Mouse (Mus musculus) hindbrain, postnatal 0 days (tissue): ENCODE measurements around the gene Sacm1l. TPM values are rescaled to one million over a fixed set of nuclear protein-coding genes. Genes with fewer than 3 reads are reported as not detected.
A peak's percentile ranks its signal among the peaks of the same experiment; 100 is the strongest.

Experiments used
- ATAC-seq: fragments of 200-750 bp; cut with Nextera tagmentation; 2 replicates; pipeline ENCODE4 v1.8.0; 2017; ENCODE audit warnings: mild to moderate bottlenecking, moderate TSS enrichment, moderate library complexity
- DNase-seq: peaks from one replicate; pipeline ENCODE4 v3.0.0-alpha.2; 2015; ENCODE audit warnings: low spot score
- H3K27ac ChIP-seq: fragments of 300-500 bp; sonication (generic); 2 replicates; pipeline ENCODE4 v1.5.1; 2014; ENCODE audit warnings: mild to moderate bottlenecking
- H3K27me3 ChIP-seq: fragments of 300-500 bp; sonication (generic); 2 replicates; pipeline ENCODE4 v1.6.1; 2014; ENCODE audit warnings: low read length, mixed read lengths; ENCODE audit not compliant: insufficient read depth
- H3K36me3 ChIP-seq: fragments of 300-500 bp; sonication (generic); 2 replicates; pipeline ENCODE4 v1.6.1; 2014; ENCODE audit warnings: low read length, mixed read lengths; ENCODE audit not compliant: insufficient read depth
- H3K4me1 ChIP-seq: fragments of 300-500 bp; sonication (generic); 2 replicates; pipeline ENCODE4 v1.6.1; 2014; ENCODE audit warnings: antibody characterized with exemption, low read length, mixed read lengths; ENCODE audit not compliant: insufficient read depth
- H3K4me2 ChIP-seq: fragments of 300-500 bp; sonication (generic); 2 replicates; pipeline ENCODE4 v1.6.1; 2014; ENCODE audit warnings: low read depth, mild to moderate bottlenecking, low read length, moderate library complexity, mixed read lengths
- H3K4me3 ChIP-seq: fragments of 300-500 bp; sonication (generic); 2 replicates; pipeline ENCODE4 v1.5.1; 2014; ENCODE audit warnings: low read length
- H3K9ac ChIP-seq: fragments of 300-500 bp; sonication (generic); replicated peaks from 2 replicates; pipeline ENCODE4 v1.6.1; 2014; ENCODE audit warnings: mild to moderate bottlenecking, low read length, moderate library complexity, mixed read lengths
- H3K9me3 ChIP-seq: fragments of 300-500 bp; sonication (generic); 2 replicates; pipeline ENCODE4 v1.6.1; 2016; ENCODE audit warnings: low read length, mixed read lengths
- CTCF ChIP-seq: IDR thresholded peaks from 2 replicates; pipeline ENCODE4 v1.5.1; 2016; ENCODE audit warnings: antibody characterized with exemption, control low read depth, low read depth
- WGBS: fragments of 180-500 bp; shearing (Covaris S2); extraction: QIAGEN DNeasy Blood & Tissue Kit; methylation state at CpG from one replicate; pipeline ENCODE4 v1.1.7; 2014; 5-methylcytosine and 5-hydroxymethylcytosine counted together
- polyA plus RNA-seq: library from polyadenylated mRNA; unstranded; fragments of >200 nt; fragmentation: Nextera tagmentation; extraction: Ambion mirVana; gene quantifications from 2 replicates; pipeline ENCODE4 v1.2.1, GENCODE M21; 2015
- total RNA-seq: library from RNA; depleted of rRNA; stranded (reverse); fragments of >200 nt; gene quantifications from 2 replicates; pipeline ENCODE4 v1.2.3, GENCODE M21; 2014

Gene Sacm1l
- total and polyA plus RNA-seq, 2 experiments from 2014 or later, result 24.8 to 37.1 TPM

- Histone ChIP-seq H3K27ac (no peak overlapping the region), H3K36me3 (no peaks in the 10 kb centered on the region; the same call in 1 of the 2 replicates), H3K4me2 (no peak overlapping the region), H3K9me3 (no peaks in the 10 kb centered on the region), H3K27me3 (no peaks in the 10 kb centered on the region), H3K9ac (no peak overlapping the region), H3K4me1 (no peaks in the 10 kb centered on the region), H3K4me3 (no peak overlapping the region)
- DNase-seq (no peak), ATAC-seq (no peak)
- TF ChIP-seq CTCF, result peak; percentile 53
- WGBS, result 87% methylated on average over 2 of the region's 2 CpGs
These were observed 22.2 kb upstream of the Sacm1l start for GRCm38 (mm10) chr9:123507380-123507779.

GRCm38 (mm10) chr9:123508986-123509385 is 20.6 kb upstream of the Sacm1l start:
- no peaks in the 10 kb centered on the region; the same call in 1 of the 2 replicates for H3K36me3 ChIP-seq
- H3K27me3 ChIP-seq, result no peaks in the 10 kb centered on the region
- H3K9ac ChIP-seq, result no peak overlapping the region
- ATAC-seq (no peak), DNase-seq (no peak)
- 87% methylated on average over 2 of the region's 2 CpGs for WGBS
- no peak overlapping the region for H3K4me3 ChIP-seq
- H3K9me3 ChIP-seq, result no peaks in the 10 kb centered on the region
- H3K4me1 ChIP-seq, result no peaks in the 10 kb centered on the region
- no peak overlapping the region for H3K27ac ChIP-seq
- no peak overlapping the region for H3K4me2 ChIP-seq
- TF ChIP-seq CTCF, result no peak

DNA sequence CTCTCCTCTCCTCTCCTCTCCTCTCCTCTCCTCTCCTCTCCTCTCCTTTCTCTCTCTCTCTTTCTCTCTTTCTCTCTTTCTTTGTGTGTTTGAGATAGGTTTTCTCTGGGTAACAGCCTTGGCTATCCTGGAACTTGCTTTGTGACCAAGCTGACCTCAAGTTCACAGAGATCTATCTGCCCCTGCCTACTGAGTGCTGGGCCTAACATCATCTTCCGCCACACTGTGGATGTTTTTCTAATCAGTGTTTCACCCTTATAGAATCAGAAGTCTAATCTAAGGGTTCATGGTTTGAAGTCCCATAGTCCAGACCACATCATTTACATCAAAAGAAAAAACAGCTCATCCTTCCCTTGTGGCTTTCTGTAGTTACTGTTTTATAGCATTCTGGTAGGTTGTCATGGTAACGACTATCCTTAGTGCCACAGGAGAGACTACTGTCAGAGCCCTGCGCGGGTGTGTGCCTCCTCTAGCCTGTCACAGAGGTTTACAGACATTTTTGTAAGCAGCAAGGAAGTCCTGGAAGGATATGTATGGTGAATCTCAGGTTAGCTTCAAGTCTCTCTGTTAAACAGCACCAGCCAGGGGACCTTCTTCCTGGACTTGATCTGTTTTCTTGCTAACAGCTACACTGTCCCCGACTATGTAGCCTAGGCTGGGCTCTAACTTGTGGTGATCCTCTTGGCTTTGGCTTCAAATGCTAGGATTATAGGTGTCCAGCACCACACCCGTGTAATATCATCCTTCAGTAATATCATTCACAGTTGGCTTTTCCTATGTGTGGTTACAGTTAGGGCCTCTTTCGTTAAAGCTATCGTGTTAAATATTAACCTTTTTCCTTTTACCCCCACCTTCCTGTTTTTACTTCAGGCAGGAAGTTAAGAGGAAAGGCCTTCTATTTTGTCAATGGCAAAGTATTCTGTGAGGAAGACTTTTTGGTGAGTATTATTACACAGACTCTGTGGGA is 19.6 kb upstream of the Sacm1l start:
- DNase-seq (peak; percentile 43), ATAC-seq (peak; percentile 75)
- no peak overlapping the region for H3K4me2 ChIP-seq
- no peaks in the 10 kb centered on the region for H3K27me3 ChIP-seq
- no peak for TF ChIP-seq CTCF
- H3K9ac ChIP-seq, result no peak overlapping the region
- WGBS, result 70% methylated on average over 8 of the region's 8 CpGs
- no peaks in the 10 kb centered on the region for H3K9me3 ChIP-seq
- H3K27ac ChIP-seq, result 0 out of 2 replicates have a peak overlapping the region, but pooled peaks have one; percentile 17
- no peaks in the 10 kb centered on the region for H3K4me1 ChIP-seq
- H3K36me3 ChIP-seq, result no peaks in the 10 kb centered on the region; the same call in 1 of the 2 replicates
- no peak overlapping the region for H3K4me3 ChIP-seq

DNA sequence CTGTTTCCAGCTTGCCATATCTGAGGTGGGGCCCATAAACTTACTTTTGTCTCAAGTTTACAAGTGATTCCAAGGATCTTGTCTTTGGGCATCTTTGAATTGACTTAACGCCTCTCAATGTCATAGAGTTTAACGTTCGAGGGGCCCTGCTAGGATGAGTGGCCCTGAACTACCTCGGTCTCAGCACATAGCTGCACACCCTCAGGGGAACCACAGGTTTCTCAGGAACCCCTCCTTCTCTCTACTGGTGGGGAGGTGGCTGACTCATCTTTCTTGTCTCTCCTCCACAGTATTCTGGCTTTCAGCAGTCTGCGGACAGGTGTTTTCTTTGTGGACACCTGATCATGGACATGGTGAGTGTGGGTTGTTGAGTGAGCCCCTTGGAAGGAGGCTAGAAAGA is 18.6 kb upstream of the Sacm1l start:
- no peaks in the 10 kb centered on the region for H3K4me1 ChIP-seq
- 91% methylated on average over 5 of the region's 5 CpGs for WGBS

DNA sequence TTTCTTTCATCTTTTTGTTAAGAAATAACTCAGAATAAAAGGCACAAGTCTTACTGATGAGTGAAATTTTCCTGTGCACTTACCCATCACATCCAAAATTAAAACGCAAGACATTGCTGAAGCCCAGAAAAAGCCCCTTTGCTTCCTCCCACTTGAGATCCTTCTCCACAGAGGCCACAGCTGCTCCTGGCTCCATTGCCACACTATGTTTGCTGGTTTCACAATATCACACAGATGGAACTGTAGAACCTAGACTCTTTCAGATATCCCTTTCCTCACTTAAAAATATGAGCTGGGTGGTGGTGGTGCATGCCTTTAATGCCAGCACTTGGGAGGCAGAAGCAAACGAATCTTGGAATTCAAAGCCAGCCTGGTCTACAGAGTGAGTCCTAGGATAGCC is 17.1 kb upstream of the Sacm1l start:
- WGBS, result 89% methylated on average over 2 of the region's 2 CpGs

More for the DNA sequence above, 18.6 kb upstream of the Sacm1l start:
- Histone ChIP-seq H3K4me3 (no peak overlapping the region), H3K27me3 (no peaks in the 10 kb centered on the region), H3K36me3 (no peaks in the 10 kb centered on the region; the same call in 1 of the 2 replicates), H3K9ac (no peak overlapping the region), H3K9me3 (no peaks in the 10 kb centered on the region), H3K27ac (no peak overlapping the region), H3K4me2 (no peak overlapping the region)
- DNase-seq (no peak), ATAC-seq (no peak)
- TF ChIP-seq CTCF, result no peak

DNA sequence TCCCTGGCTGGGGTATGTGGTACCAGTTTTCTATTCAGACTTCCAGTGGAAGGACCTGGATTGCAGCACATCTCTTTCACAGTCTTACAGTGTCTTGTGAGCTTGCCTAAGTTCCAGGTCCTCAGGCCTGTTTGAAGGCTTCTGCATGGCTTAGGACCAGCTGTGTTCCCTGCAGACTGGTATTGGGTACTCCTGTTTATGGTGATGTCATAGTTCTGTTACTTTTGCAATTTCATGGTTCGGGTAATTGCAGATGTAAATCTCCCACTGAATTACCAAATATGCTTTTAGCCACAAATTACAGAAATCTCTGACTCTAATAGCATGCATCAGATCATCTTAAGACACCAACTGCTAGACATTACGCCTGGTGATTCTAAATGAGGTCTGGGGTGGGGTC is 14.5 kb upstream of the Sacm1l start:
- Histone ChIP-seq H3K4me2 (no peak overlapping the region), H3K27me3 (no peaks in the 10 kb centered on the region), H3K9me3 (no peaks in the 10 kb centered on the region), H3K4me3 (no peak overlapping the region), H3K9ac (no peak overlapping the region), H3K27ac (no peak overlapping the region), H3K4me1 (no peaks in the 10 kb centered on the region), H3K36me3 (peaks cover 11% of the 10 kb centered on the region)
- 88% methylated on average over 2 of the region's 2 CpGs for WGBS
- ATAC-seq (no peak), DNase-seq (no peak)
- TF ChIP-seq CTCF, result no peak

More for the DNA sequence above, 17.1 kb upstream of the Sacm1l start:
- DNase-seq (no peak), ATAC-seq (no peak)
- no peaks in the 10 kb centered on the region for H3K27me3 ChIP-seq
- H3K27ac ChIP-seq, result no peak overlapping the region
- no peaks in the 10 kb centered on the region for H3K9me3 ChIP-seq
- no peak for TF ChIP-seq CTCF
- no peak overlapping the region for H3K4me2 ChIP-seq
- H3K36me3 ChIP-seq, result no peaks in the 10 kb centered on the region; the same call in 1 of the 2 replicates
- no peak overlapping the region for H3K4me3 ChIP-seq
- no peak overlapping the region for H3K9ac ChIP-seq
- no peaks in the 10 kb centered on the region for H3K4me1 ChIP-seq
